Mouse (Mus musculus) C2C12 (cell line): ENCODE data around the gene Gm20388. TPM values are rescaled to one million over a fixed set of nuclear protein-coding genes. Genes with fewer than 3 reads are reported as not detected.

Experiments used
- H3K27me3 ChIP-seq: one replicate; pipeline ENCODE4 v1.6.1; 2011; ENCODE audit not compliant: control insufficient read depth, insufficient read depth, insufficient read length
- H3K36me3 ChIP-seq: one replicate; pipeline ENCODE4 v1.6.1; 2011; ENCODE audit not compliant: control insufficient read depth, insufficient read depth
- H3K4me3 ChIP-seq: one replicate; pipeline ENCODE4 v1.5.1; 2011; ENCODE audit warnings: mild to moderate bottlenecking, control low read depth; ENCODE audit not compliant: poor library complexity, insufficient read depth, severe bottlenecking
- H3K79me2 ChIP-seq: one replicate; pipeline ENCODE4 v1.6.1; 2011; ENCODE audit not compliant: control insufficient read depth, insufficient read depth
- H3K79me3 ChIP-seq: one replicate; pipeline ENCODE4 v1.6.1; 2011; ENCODE audit warnings: low read depth, control low read depth
- H3ac ChIP-seq: one replicate; pipeline ENCODE3; 2011; ENCODE audit warnings: low read depth; ENCODE audit not compliant: control insufficient read depth, insufficient read length
- CEBPB ChIP-seq: IDR thresholded peaks from one replicate; pipeline ENCODE4 v1.6.1; 2011; ENCODE audit warnings: low read depth, mild to moderate bottlenecking, control low read depth, moderate library complexity
- CTCF ChIP-seq: IDR thresholded peaks from one replicate; pipeline ENCODE4 v1.5.1; 2011; ENCODE audit not compliant: control insufficient read depth, insufficient read depth, insufficient read length
- FOSL1 ChIP-seq: IDR thresholded peaks from one replicate; pipeline ENCODE4 v1.8.0; 2011; ENCODE audit warnings: mild to moderate bottlenecking, low read length; ENCODE audit not compliant: poor library complexity, insufficient read depth, severe bottlenecking
- MAX ChIP-seq: IDR thresholded peaks from one replicate; pipeline ENCODE4 v1.6.1; 2011; ENCODE audit warnings: mild to moderate bottlenecking, control low read depth
- MYOD1 ChIP-seq: IDR thresholded peaks from one replicate; pipeline ENCODE4 v1.6.1; 2011; ENCODE audit warnings: low read depth; ENCODE audit not compliant: control insufficient read depth, insufficient read length
- MYOG ChIP-seq: IDR thresholded peaks from one replicate; pipeline ENCODE4 v1.6.1; 2011; ENCODE audit not compliant: control insufficient read depth, insufficient read length; ENCODE audit errors: extremely low read depth
- USF1 ChIP-seq: IDR thresholded peaks from one replicate; pipeline ENCODE4 v1.6.1; 2011; ENCODE audit warnings: low read depth, mild to moderate bottlenecking, control low read depth, moderate library complexity
- polyA plus RNA-seq: library from polyadenylated mRNA; unstranded; fragments of >200 nt; fragmentation: generic; extraction: Trizol; gene quantifications from one replicate; pipeline ENCODE4 v1.2.1, GENCODE M21; 2012; ENCODE audit warnings: missing spikeins

Gene Gm20388
- polyA plus RNA-seq, 1 experiment: 15.0 TPM

DNA sequence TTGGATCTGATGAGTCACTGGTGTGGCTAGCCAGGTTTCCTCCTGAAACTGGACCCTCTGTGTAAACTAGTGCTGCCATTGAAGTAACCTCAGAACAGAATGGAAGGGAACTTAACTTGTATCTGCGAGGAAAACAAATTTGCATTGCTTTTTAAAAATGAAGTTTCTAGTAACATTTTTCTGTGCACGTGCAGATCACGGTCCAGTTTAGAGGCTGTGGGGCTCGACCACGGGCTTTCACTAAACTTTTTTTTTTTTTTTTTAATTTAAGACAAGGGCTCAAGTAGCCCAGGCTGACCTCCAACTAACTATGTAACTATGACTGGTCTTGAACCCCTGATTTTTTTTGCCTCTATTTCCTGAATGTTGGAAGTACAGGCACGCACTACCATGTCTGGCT is 2792.3 kb downstream of the Gm20388 start:
- TF ChIP-seq CTCF (no peak), FOSL1 (no peak), MYOD1 (no peak), USF1 (no peak), CEBPB (no peak)
- Histone ChIP-seq H3K27me3 (peaks cover 82% of the 10 kb centered on the region), H3K79me2 (no peaks in the 10 kb centered on the region), H3K79me3 (no peaks in the 10 kb centered on the region), H3K4me3 (no peak overlapping the region), H3ac (no peak overlapping the region), H3K36me3 (no peaks in the 10 kb centered on the region)

DNA sequence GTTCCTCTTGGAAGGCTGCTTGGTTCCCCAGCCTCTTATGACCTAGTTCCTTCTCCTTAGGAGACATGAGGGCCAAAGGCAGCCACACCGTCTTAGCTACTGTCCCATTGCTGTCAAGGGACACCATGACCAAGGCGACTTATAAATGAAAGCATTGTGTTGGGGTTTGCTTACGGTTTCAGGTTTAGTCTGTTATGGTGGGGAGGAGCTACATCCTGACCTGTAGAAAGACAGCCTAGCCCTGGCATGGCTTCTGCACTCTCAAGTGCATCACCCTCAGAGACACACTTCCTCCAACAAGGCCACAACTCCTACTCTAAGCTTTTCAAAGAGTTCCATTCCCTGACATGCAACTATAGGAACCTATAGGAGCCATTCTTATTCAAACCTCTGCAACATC is 2794.0 kb downstream of the Gm20388 start:
- Histone ChIP-seq H3K27me3 (peaks cover 83% of the 10 kb centered on the region), H3K79me2 (no peaks in the 10 kb centered on the region), H3K36me3 (no peaks in the 10 kb centered on the region), H3K4me3 (no peak overlapping the region), H3K79me3 (no peaks in the 10 kb centered on the region), H3ac (no peak overlapping the region)
- no peak for TF ChIP-seq FOSL1
- no peak for TF ChIP-seq CEBPB
- no peak for TF ChIP-seq CTCF
- TF ChIP-seq MYOD1: no peak
- TF ChIP-seq MAX: no peak
- no peak for TF ChIP-seq MYOG
- TF ChIP-seq USF1: no peak

DNA sequence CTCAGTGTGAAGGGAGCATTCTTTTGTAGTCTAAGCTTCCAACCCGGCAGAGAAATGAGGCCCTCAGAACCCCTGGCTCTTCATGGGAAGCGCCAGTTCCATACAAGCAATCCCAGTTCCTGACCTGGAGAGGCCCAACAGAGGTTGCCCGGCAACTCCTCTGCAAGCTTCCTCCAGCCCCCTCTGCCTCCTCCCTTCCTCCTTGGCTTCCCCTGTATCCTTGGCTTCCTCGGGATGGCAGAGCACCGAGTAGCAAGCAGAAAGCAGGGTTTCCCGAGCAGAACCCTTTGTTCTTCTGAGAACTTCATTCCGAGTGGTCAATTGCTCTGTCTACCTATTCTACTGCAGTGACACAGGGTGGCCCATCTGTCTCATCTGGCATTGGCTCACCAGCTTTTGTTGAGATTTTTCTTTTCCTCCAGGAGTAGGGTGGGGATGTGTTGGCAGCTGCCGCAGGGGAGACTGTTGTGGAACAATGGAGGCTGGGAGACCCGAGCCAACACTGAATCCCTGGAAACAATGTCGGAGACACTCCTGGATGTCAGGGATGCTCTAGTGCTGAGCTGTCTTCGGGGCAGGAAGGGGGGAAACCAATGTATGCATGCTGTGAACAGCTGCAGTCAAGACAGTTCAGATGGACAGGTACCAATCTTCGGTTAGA is 2795.4 kb downstream of the Gm20388 start:
- H3K79me3 ChIP-seq: no peaks in the 10 kb centered on the region
- TF ChIP-seq MYOG (no peak), MYOD1 (no peak), CTCF (no peak), FOSL1 (no peak), MAX (no peak), CEBPB (no peak)
- no peak overlapping the region for H3K4me3 ChIP-seq
- H3K27me3 ChIP-seq: peaks cover 87% of the 10 kb centered on the region
- no peaks in the 10 kb centered on the region for H3K79me2 ChIP-seq
- H3ac ChIP-seq: no peak overlapping the region
- H3K36me3 ChIP-seq: no peaks in the 10 kb centered on the region

DNA sequence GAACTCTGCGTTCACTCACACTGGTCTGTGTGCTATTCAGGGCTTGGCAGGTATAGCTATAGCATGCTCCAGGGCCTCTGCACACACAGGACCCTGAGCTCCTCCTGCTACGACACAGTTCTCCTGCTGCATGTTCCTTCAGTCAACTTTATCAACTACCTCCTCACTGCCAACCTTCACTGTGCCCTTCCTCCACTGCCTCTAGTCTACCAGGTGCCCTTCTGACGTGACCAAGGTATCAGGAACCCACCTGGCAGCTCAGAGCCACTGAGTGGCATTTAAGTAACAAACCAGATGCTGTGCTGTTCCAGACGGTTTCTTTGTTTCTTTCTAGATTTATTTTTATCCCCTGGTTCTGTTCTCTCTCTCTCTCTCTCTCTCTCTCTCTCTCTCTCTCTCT is 2796.5 kb downstream of the Gm20388 start:
- H3K27me3 ChIP-seq: peaks cover 88% of the 10 kb centered on the region
- TF ChIP-seq CTCF: no peak
- TF ChIP-seq USF1: no peak
- no peak for TF ChIP-seq MYOG
- no peak for TF ChIP-seq MYOD1
- TF ChIP-seq FOSL1: no peak
- no peak for TF ChIP-seq MAX
- TF ChIP-seq CEBPB: no peak

DNA sequence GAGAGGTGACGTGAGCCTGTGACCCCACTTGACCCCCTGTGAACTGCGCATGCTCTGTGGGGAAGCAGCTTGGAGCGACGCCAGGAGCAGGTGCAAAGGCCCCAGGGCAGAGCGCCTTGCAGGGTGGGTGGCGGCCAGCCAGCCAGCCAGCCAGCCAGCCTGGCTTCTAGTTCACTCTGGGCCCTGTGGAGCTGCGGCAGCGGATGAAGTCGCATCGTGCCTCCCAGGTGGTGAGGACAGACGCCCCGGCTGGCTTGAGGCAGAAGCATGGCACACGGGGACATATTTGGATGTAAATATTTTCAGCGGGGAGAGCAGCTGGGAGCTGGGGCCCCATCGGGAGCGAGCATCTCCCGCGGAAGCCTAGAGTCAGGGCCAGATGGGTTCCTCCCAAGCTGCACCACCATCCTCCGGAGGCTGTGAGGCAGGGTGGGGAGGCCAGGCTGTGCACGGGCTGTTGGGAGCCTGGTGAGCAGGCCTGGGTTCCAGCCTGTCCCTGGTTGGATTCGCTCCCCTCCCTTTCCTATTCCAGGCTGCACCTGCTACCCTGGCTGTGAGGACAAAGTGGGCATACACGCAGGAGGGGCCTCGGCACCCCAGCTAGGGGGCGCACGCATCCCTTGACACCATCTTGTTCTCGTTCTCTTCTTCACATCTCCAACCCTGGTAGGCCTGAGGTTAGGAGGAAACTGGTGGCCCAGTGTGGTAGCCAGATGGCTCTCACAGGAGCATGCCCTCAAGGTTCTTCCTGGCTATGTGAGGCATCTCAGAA is 2798.9 kb downstream of the Gm20388 start:
- Histone ChIP-seq H3K79me3 (no peaks in the 10 kb centered on the region), H3K27me3 (peaks cover 92% of the 10 kb centered on the region), H3K79me2 (no peaks in the 10 kb centered on the region), H3K4me3 (no peak overlapping the region), H3K36me3 (no peaks in the 10 kb centered on the region), H3ac (no peak overlapping the region)
- no peak for TF ChIP-seq USF1
- TF ChIP-seq FOSL1: no peak
- TF ChIP-seq MYOG: no peak
- TF ChIP-seq CTCF: no peak

More for the DNA sequence above, 2796.5 kb downstream of the Gm20388 start:
- no peaks in the 10 kb centered on the region for H3K79me2 ChIP-seq
- H3ac ChIP-seq: no peak overlapping the region
- no peaks in the 10 kb centered on the region for H3K79me3 ChIP-seq
- no peak overlapping the region for H3K4me3 ChIP-seq
- no peaks in the 10 kb centered on the region for H3K36me3 ChIP-seq
